Mouse (Mus musculus): ENCODE measurements around the gene Trpv6.

Trpv6 gene

DNA sequence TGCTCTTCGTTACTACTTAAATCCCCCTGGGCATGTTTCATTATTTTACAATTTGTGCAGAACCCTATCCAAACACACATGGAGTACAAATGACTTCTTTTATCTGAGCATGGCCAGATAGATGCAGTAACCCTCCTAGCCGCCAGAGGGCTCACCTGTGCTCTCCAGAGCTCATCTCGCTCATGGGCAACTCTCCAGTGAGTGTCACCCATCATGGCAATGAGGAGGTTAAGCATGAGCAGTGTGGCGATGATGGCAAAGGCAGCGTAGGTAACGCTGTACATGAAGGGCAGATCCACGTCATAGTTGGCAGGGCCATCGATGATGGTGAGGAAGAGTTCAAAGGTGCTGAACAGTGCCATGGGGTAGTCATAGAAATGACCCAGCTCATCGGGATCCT, 13.5 kb downstream of the Trpv6 start:
- intact Hi-C loops (cut with DNase I), result no loop called here

DNA sequence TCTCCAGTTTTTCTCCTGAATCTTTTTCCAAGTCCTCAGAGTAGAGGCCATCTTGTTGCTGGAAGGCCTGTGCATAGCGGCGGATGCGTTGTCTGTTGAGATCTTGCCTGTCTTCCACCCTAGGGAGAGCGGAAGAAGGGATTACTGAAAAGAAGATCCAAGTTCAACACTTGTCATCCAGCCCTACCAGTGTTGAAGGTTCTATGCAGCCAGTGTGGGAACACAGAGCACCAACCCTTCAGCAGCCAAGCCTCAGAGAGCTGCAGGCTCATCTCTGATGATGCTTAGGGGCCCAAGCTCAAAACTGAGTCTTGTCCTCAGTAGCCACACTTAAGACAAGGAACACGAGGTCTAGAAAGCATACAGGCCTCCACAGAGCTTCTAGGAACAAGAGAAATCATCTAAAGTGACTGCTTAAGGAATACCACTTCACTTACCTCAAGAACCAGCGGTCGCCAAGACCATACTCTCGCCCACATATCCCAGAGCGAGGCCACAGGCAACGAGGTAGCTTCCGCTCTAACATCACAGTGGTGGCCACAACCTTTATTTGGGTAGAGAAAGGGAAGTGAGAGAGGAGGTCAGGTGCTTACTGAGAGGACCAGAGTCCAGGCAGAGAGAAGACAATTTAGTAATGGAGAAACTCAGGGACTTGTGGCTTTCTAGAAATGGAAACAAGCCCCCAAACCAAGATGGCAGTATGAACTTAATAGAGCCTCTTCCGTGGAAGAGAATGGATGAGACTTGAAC, 14.8 kb downstream of the Trpv6 start:
- intact Hi-C loops (cut with DNase I), result no loop called here

DNA sequence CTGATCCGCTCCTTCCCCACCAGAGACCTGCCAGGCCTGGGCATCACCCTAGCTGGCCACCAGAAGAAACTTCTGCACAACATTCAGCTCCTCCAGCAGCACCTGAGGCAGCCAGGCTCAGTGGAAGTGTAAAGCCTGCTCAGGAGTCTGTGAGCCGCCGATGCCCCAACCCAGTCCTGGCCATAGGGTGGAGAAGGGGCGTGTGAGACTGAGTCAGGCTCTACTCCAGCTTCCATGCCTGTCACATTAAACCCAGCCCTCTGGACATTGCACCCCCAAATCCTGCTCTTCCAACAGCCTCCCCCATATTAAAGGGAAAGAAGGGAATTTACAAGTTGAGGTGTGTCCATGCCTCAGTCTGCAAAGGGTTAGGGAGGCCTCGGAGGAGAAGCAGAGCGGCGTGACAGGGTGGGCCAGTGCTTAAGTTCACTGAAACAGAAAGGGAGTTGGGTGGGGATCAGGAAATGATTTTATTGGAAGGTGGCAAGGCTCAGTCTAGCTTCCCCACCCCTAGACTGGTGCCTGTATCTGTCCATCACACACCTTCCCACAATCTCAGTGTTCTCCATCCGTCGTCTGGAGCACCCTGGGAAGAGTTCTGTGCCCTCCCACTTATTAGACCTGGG, 15.9 kb downstream of the Trpv6 start:
- intact Hi-C loops (cut with DNase I), result no loop called here

DNA sequence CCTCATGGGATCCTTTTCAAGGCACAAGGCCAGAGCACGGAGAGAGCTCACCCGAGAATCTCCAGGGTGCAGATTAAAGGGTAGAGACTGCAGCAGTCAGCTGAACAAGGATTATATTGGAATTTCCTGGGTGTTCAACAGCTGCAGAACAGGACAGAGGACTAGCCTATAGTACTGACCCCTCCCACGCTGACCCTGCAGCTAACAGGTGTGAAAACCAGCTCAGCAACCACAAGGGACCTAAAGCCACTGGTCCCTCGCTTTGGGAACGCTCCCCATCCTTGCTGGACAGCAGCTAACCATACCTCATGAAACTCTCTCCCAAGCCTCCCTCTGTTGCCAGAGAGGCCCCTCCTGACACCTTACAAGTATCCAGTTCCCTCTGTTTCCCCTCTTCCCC, 28.6 kb downstream of the Trpv6 start:
- intact Hi-C loops (cut with DNase I), result no loop called here

DNA sequence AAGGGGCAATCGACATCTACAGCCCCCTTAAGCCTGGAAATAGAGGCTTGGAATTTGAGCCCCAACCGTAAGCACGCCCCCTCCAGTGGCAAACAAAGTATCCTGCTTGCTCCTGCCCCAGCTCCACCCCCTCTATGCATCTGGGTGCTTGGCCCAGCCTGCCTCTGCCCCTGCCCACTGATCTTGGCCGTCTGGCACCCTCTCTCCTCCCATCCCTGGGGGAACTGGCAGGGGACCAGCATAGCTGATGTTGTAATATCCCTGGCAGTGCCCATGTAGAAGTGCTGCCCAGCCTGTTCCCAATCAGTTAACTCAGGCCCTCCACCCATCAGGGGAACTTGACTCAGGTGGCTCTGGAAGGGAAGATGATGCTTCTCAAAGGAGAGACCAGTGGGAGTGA, 30.0 kb downstream of the Trpv6 start:
- intact Hi-C loops (cut with DNase I), result no loop called here

DNA sequence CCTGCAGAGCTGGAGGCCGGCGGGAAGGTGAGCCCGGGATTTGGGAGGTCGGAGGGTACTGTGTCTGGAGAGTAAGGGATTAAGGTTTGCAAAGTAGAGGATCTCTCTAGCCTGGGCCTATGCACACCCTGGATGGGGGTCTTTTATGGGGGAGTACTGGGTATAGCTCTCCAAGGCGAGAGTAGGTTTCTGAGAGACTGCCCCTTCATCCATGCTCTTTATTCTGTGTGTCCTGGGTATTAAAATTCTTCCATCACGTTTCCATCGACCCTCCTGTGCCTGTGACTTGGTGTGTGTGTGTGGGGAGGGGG, 30.5 kb downstream of the Trpv6 start:
- intact Hi-C loops (cut with DNase I), result no loop called here

DNA sequence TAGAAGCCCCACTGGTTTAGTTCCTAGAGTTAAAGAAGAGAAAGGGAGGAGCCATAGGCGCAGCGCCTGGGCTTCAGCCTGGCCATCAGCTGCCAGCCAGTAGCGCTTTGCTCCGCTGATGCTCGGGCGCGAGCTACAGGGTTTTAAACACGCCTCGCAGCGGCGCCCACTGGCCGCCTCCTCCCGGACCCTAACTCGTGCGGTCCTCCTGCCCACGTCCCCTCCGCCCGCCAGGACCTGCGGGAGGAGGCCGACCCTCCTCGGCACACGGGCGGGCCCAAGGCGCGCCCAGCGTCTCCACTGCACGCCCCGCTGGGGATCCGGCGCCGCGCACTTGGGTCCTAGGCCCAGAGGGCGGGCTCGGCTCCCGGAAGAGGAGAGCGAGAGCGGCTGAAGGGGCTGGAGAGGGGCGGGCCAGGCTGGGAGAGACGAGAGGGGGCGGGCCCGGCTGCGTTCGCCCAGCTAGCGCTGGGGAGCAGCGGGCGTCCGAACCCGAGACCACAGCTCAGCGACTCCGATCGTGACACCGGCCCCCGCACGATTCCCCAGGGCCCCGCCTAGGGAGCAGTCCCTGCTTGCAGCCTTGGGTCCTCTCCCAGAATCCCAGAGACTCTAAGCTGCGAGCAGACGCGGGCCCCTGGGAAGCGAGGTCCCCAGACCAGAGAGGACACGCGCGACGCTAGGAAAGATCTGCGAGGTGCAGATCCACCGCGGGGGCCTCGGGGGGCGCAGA, 31.0 kb downstream of the Trpv6 start, which contains the start of gene Ephb6:
Ephb6 (plus strand) TSS at position 422 of the 733 bp plus-strand sequence.
- intact Hi-C loops (cut with DNase I), result no loop called here

DNA sequence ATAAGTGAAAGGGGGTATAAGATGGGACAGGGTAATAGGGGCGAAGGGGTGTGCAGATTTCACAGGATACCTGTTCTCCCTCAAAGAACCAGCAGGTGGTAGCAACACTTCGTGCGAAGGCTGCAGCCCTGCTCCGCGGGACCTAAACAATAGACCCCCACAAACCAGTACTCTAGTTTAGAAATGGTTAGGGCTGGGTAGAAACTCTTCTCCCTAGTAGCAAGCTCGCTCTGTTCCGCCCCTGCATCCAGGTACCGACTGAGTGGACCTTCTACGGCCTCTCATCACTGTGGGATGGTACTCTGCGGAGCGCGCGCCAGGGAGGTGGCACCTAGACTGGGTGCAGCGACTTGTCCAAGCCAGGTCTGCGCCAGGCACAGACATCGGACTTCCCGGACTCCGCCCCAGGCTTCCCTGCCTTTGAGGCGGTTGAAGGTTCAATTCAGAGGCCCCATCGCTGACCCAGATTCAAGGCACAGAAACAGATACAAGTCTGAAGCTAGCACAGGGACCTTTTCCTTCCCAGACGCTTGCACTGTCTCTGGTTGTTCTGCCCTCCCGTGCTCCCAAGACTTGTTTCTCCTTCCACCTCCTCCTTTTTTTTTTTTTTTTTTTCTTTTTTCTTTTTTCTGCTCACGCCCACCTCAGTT, 31.7 kb downstream of the Trpv6 start:
- intact Hi-C loops (cut with DNase I), result no loop called here

DNA sequence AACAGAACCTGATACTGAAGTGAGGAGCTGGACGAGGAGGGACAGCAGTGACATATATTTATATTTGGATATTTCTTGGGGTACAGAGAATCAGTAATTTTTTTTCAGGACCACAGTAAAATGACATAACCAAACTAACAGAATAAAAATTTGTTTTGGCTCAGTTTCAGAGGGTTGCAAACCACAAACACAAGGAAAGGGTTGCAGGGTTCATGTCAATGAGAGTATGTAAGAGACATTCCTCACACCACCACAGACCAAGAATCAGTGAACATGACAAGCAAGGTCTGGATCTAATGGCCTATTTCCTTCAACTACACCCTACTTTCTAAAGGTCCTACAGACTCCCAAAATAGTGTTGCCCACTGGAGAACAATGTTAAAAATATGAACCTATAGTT, 54.0 kb downstream of the Trpv6 start:
- intact Hi-C loops (cut with DNase I), result no loop called here

DNA sequence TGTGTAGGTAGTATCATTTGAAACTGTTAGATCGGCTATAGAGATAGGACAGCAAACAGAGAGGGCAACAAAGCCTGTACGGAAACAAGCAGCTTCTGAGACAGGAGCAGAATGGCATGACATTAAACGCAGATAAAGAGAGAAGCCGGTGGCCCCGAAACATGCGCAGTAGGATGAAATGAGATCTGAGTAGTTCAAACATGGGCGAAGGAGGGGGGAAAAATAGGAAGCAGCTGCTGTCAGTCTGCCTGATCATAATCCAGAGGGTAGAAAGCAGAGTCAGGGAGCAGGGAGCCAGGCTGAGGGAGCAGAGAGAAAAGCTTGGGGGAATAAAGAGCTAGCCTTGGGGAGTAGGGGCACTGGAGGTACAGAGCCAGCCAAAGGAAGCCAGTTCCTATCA, 54.9 kb downstream of the Trpv6 start:
- intact Hi-C loops (cut with DNase I), result no loop called here

DNA sequence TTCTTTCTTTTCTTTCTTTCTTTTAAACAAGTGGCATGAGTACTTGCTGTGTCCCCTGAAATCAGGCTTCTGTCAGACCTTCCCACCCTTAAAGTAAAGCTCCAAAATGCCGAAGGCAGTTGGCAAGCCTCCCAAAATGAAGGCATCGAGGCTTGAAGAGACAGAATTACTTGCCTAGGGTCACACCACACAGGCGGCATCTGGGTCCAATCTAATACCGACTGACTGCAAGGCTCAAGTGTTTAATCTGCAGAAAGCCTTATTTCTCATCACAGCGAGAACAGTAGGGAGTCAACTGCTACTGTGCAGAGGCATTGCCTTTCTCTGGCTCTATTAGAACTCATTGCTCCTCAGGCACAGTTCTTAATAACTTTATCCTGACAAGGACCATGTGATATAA, 58.9 kb downstream of the Trpv6 start:
- intact Hi-C loops (cut with DNase I), result no loop called here

DNA sequence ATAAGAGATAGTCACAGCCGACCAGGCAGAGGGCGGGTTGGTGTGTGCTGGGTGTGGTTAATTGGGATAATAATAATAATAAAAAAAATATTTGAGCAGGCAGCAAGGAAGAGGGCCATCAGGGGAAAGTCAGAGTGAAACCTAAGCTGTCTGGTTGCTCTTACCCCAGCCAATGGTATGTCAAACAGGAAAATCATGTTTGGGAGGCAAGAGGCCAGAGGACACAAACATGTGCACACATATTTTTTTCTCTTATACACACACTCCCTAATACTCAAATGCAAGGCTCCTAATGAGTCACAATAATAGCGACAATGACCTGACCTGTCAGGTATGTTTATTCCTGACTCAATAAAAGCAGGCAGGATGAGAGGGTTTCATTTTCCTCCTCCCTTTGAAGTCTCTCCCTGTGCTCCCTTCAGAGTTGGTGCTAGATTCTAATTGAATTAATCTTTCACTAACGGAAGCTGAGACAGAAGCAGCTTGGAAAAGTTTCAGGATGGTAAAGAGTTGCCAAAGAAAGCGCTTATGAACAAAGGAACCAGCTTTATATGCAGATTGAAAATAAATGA, 59.6 kb downstream of the Trpv6 start:
- intact Hi-C loops (cut with DNase I), result no loop called here
